Mouse (Mus musculus): ENCODE measurements at regions not wholly inside any gene's neighbourhood (a gene's known extent, or its start where the extent isn't known, plus 50 kb on each side); places are given as distances from the start of the nearest gene placed in this dataset.

DNA sequence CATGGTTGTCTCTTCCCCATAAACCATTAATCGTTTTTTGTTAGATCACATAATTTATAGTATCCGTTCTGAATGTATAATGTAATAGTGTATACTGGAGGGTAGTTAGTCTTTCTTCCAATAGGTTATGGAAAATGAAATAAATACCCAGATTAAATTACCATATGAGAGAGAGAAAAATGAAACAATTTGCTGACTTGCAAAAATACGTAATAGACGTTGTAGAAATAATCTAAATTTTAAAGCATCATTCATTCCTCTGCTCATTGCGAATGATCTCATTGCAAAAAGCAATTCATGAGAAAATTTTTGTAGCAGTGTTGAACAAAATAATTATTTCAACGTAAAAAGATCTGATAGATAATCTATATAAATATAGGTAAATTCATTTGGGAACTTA is 185.2 kb upstream of the Sp4 start:
- Histone ChIP-seq H3K9me3 (ENCODE audit: low read length) (no peaks in the 10 kb centered on the region), H3K27ac (no peak overlapping the region), H3K36me3 (ENCODE audit: insufficient read depth, low read length) (no peaks in the 10 kb centered on the region), H3K27me3 (ENCODE audit: insufficient read depth, low read length) (no peaks in the 10 kb centered on the region), H3K4me3 (ENCODE audit: low read length) (no peak overlapping the region), H3K4me2 (ENCODE audit: low read depth, low read length) (no peak overlapping the region), H3K9ac (replicated peaks; ENCODE audit: low read length) (no peak overlapping the region), H3K4me1 (ENCODE audit: insufficient read depth, low read length) (no peaks in the 10 kb centered on the region)
- ATAC-seq = no peak
- 75% methylated on average over 6 of the region's 6 CpGs for WGBS
- DNase-seq (ENCODE audit: low spot score) = no peak
- no peak for TF ChIP-seq CTCF (IDR thresholded peaks at IDR 0.05; ENCODE audit: low read depth)

DNA sequence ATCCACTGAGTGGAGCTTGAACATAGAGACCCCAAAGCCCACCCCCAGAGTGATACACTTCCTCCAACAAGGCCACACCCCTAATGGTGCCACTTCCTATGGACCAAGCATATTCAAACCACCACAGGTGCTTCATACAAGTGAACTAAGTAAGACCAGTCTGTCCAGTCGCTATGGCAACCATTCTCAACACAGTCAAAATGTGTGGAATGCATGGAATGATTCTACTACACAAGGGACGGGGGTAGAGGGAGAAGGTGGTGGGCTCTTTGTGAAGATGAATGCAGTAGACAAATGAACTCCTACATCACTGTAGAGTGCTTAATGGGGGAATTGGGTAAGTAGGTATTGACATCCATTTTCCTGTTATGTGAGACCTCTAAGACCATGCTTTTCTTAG is 180.1 kb upstream of the Sp4 start:
- DNase-seq (ENCODE audit: low spot score) (no peak), ATAC-seq (no peak)
- no peak for TF ChIP-seq CTCF (IDR thresholded peaks at IDR 0.05; ENCODE audit: low read depth)
- Histone ChIP-seq H3K9me3 (ENCODE audit: low read length) (no peaks in the 10 kb centered on the region), H3K27ac (no peak overlapping the region), H3K4me1 (ENCODE audit: insufficient read depth, low read length) (no peaks in the 10 kb centered on the region), H3K36me3 (ENCODE audit: insufficient read depth, low read length) (no peaks in the 10 kb centered on the region), H3K4me2 (ENCODE audit: low read depth, low read length) (no peak overlapping the region), H3K4me3 (ENCODE audit: low read length) (no peak overlapping the region), H3K9ac (replicated peaks; ENCODE audit: low read length) (no peak overlapping the region), H3K27me3 (ENCODE audit: insufficient read depth, low read length) (no peaks in the 10 kb centered on the region)
- 53% methylated on average over 2 of the region's 2 CpGs for WGBS

DNA sequence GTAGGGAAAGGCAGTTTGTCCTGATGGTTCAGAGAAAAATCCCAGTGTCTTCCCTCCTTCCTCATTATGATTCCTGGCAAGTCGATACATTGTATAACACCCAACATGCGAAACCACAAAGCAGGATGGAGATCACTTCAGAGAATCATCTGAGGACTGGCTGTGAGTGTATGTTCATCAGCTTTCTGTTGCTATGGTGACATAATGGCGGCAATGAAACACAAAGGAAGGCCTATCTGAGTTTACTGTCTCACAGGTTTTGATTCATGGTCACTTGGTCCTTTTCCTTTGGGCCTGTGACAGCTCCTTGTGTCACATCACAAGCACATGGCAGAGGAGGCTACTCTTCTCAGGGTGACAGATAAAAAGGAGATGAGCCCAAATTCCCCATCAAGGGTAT is 173.5 kb upstream of the Sp4 start:
- peak; percentile 8 for DNase-seq (ENCODE audit: low spot score)

DNA sequence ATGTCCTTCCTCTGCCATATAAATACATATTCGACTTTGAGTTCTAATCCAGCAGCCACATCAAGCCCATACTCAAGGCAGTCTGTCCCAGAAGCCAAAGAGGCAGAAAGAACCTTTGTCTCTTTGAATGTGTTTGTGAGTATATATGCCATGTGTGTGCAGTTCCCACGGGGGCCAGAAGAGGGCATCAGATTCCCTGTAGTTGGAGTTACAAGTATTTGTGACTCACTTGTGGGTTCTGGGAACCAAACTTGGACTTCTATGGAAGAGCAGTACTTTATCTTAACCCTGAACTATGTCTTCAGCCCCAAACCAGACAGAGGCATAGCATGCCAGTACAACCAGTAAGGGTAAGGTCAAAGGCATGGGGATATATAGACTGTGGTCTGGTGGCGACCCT is 165.6 kb upstream of the Sp4 start:
- Histone ChIP-seq H3K27ac (no peak overlapping the region), H3K27me3 (ENCODE audit: insufficient read depth, low read length) (no peaks in the 10 kb centered on the region), H3K4me1 (ENCODE audit: insufficient read depth, low read length) (no peaks in the 10 kb centered on the region), H3K36me3 (ENCODE audit: insufficient read depth, low read length) (no peaks in the 10 kb centered on the region), H3K4me3 (ENCODE audit: low read length) (no peak overlapping the region), H3K4me2 (ENCODE audit: low read depth, low read length) (no peak overlapping the region), H3K9me3 (ENCODE audit: low read length) (no peaks in the 10 kb centered on the region), H3K9ac (replicated peaks; ENCODE audit: low read length) (no peak overlapping the region)
- 82% methylated on average over 3 of the region's 3 CpGs for WGBS
- no peak for DNase-seq (ENCODE audit: low spot score)
- no peak for ATAC-seq
- TF ChIP-seq CTCF (IDR thresholded peaks at IDR 0.05; ENCODE audit: low read depth) = no peak

More for the DNA sequence above, 173.5 kb upstream of the Sp4 start:
- H3K27ac ChIP-seq = no peak overlapping the region
- H3K9ac ChIP-seq (replicated peaks; ENCODE audit: low read length) = no peak overlapping the region
- no peak for TF ChIP-seq CTCF (IDR thresholded peaks at IDR 0.05; ENCODE audit: low read depth)
- no peaks in the 10 kb centered on the region for H3K4me1 ChIP-seq (ENCODE audit: insufficient read depth, low read length)
- no peak for ATAC-seq
- no peaks in the 10 kb centered on the region for H3K9me3 ChIP-seq (ENCODE audit: low read length)
- 42% methylated on average over 3 of the region's 3 CpGs for WGBS
- H3K27me3 ChIP-seq (ENCODE audit: insufficient read depth, low read length) = no peaks in the 10 kb centered on the region
- H3K4me3 ChIP-seq (ENCODE audit: low read length) = no peak overlapping the region
- H3K4me2 ChIP-seq (ENCODE audit: low read depth, low read length) = no peak overlapping the region
- H3K36me3 ChIP-seq (ENCODE audit: insufficient read depth, low read length) = no peaks in the 10 kb centered on the region

DNA sequence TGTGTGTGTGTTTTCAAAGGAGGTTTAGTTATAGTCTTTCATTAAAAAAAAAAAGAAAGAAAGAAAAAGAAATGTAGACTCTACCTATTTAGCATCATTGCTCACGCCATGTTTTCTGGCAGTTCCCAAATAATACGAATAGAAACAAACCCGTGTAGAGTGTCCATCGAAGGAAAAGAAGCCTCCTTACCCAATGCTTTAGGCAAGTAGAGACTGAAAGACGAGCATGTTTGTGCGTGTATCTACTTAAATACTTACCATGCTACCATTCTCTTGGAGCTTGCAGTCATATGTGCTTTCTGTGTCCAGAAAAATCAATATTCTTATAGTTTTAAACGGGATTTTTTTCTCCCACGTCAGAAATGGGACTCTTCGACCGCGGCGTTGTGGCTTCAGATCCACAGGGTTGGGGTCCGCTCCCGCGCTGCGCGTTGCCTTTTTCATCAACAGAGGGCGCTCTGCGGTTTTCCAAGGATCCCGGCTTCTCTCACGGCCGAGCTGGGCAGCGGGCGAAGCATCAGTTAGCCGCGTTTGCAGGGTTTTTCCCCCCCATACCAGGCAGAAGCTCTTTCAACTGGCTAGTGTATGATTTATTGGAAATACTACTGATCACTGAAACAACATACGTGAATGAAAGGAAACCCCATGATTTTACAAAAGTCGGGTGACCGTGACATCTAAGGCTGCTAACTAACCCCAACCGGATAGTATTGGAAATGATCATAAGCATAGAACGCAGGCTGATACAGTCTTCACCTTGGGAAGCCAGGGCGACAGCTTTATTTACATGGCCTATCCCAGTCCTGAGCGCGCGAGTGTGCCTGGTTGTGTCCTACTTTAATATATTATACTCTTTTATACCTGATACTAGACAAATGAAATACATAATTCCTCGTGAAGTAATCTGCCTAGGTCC is 156.5 kb upstream of the Sp4 start:
- H3K27ac ChIP-seq = no peak overlapping the region
- H3K9me3 ChIP-seq (ENCODE audit: low read length) = no peaks in the 10 kb centered on the region
- WGBS = 10% methylated on average over 36 of the region's 36 CpGs
- H3K4me2 ChIP-seq (ENCODE audit: low read depth, low read length) = peak overlapping the region; percentile 51
- peak overlapping the region; percentile 26 for H3K4me3 ChIP-seq (ENCODE audit: low read length)
- H3K9ac ChIP-seq (replicated peaks; ENCODE audit: low read length) = no peak overlapping the region
- H3K4me1 ChIP-seq (ENCODE audit: insufficient read depth, low read length) = no peaks in the 10 kb centered on the region
- peaks cover 20% of the 10 kb centered on the region for H3K27me3 ChIP-seq (ENCODE audit: insufficient read depth, low read length)
- ATAC-seq (peak; percentile 90), DNase-seq (ENCODE audit: low spot score) (peak; percentile 91)
- H3K36me3 ChIP-seq (ENCODE audit: insufficient read depth, low read length) = no peaks in the 10 kb centered on the region
- TF ChIP-seq CTCF (IDR thresholded peaks at IDR 0.05; ENCODE audit: low read depth) = peak; percentile 85

DNA sequence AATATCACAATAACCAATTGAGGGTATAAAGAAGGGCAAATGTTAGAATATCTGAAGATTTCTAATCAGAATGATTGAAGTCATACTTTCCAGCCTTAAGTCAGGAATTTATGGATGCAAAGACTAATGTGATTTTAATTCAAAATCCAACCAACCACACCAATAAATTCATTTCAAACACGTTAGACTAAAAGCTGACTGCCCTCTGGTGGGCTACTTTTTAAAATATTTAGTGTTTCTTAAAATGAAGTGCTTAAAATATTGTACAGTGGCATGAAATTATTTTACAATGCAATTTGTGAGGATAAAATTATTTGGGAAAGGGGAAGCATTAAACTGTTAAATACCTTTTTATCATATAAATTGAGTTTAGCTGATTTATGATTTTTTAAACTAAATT is 154.4 kb upstream of the Sp4 start:
- no peak overlapping the region for H3K9ac ChIP-seq (replicated peaks; ENCODE audit: low read length)
- no peaks in the 10 kb centered on the region for H3K9me3 ChIP-seq (ENCODE audit: low read length)
- ATAC-seq = no peak
- TF ChIP-seq CTCF (IDR thresholded peaks at IDR 0.05; ENCODE audit: low read depth) = peak; percentile 53
- no peak overlapping the region for H3K4me2 ChIP-seq (ENCODE audit: low read depth, low read length)
- H3K4me1 ChIP-seq (ENCODE audit: insufficient read depth, low read length) = no peaks in the 10 kb centered on the region
- peak; percentile 70 for DNase-seq (ENCODE audit: low spot score)
- peaks cover 20% of the 10 kb centered on the region for H3K27me3 ChIP-seq (ENCODE audit: insufficient read depth, low read length)
- no peak overlapping the region for H3K4me3 ChIP-seq (ENCODE audit: low read length)
- no peaks in the 10 kb centered on the region for H3K36me3 ChIP-seq (ENCODE audit: insufficient read depth, low read length)
- 12% methylated on average over 1 of the region's 1 CpGs for WGBS
- no peak overlapping the region for H3K27ac ChIP-seq

DNA sequence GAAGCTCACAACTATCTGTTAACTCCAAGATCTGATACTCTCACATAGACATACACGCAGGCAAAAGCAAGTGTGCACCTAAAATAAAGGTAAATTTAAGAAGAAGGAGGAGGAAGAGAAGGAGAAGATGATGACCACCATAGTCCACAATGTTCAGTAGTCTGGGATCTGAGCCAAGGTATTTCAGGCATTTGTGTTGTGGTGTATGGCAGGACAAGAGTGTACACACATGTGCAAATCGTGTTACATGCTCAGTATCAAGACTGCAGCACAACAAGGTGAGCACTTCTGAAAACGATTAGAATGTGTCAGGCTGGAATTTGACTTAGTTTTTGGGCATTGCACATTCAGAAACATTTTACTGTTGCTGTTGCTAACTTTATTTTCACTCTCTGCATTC is 138.4 kb upstream of the Sp4 start:
- DNase-seq (ENCODE audit: low spot score) (no peak), ATAC-seq (no peak)
- Histone ChIP-seq H3K9me3 (ENCODE audit: low read length) (no peaks in the 10 kb centered on the region), H3K4me1 (ENCODE audit: insufficient read depth, low read length) (no peaks in the 10 kb centered on the region), H3K4me3 (ENCODE audit: low read length) (no peak overlapping the region), H3K27ac (no peak overlapping the region), H3K36me3 (ENCODE audit: insufficient read depth, low read length) (no peaks in the 10 kb centered on the region), H3K9ac (replicated peaks; ENCODE audit: low read length) (no peak overlapping the region), H3K4me2 (ENCODE audit: low read depth, low read length) (no peak overlapping the region), H3K27me3 (ENCODE audit: insufficient read depth, low read length) (no peaks in the 10 kb centered on the region)
- no peak for TF ChIP-seq CTCF (IDR thresholded peaks at IDR 0.05; ENCODE audit: low read depth)
- WGBS = 83% methylated on average over 3 of the region's 3 CpGs
